In genomic region chr7:79506531-79507090, GRCm38 (mm10) we compare ENCODE assay signal across 11 mouse cellular contexts. TPM values are rescaled to one million over a fixed set of nuclear protein-coding genes. Genes with fewer than 3 reads are reported as not detected.
DNase-seq lines count a peak whose midpoint lies in the region; ATAC-seq and TF ChIP-seq lines count a peak whose summit lies in the region.
"Had no signal": no experiment of that assay in that cellular context is flagged by ENCODE, and none has a peak within 500 bp of the region (broad histone marks: within the 10 kb centered on the region; RNA-seq: fewer than 3 reads in every experiment).

No protein-coding gene starts in this region.

- no peaks in the 10 kb centered on the region for H3K9me3 ChIP-seq in E14TG2a.4 (ENCODE audit: low read length)
- no peaks in the 10 kb centered on the region for H3K9me3 ChIP-seq in hindbrain, embryonic 10.5 days
- no peaks in the 10 kb centered on the region for H3K9me3 ChIP-seq in midbrain, embryonic 13.5 days
- H3K9me3 ChIP-seq in liver, embryonic 11.5 days (ENCODE audit: control insufficient read depth, low read length): no peaks in the 10 kb centered on the region

- no peak for TF ChIP-seq EP300 in heart, adult 2 months (IDR thresholded peaks at IDR 0.05; ENCODE audit: insufficient read depth, low read depth, low read length)

- H3K4me1 ChIP-seq in E14TG2a.4 (replicated peaks; ENCODE audit: low read depth, low read length): peaks cover 63% of the 10 kb centered on the region
- peaks cover 12% of the 10 kb centered on the region; the same call in 1 of the 2 replicates for H3K4me1 ChIP-seq in cortical plate, adult 2 months (ENCODE audit: control insufficient read depth, insufficient read depth, low read length)
- H3K4me1 ChIP-seq in hindbrain, embryonic 10.5 days (replicated peaks): peaks cover 97% of the 10 kb centered on the region
- H3K4me1 ChIP-seq in midbrain, embryonic 13.5 days (replicated peaks): peaks cover 89% of the 10 kb centered on the region
- no peaks in the 10 kb centered on the region for H3K4me1 ChIP-seq in heart, adult 2 months (ENCODE audit: control insufficient read depth, insufficient read depth, low read length)
- H3K4me1 ChIP-seq in liver, embryonic 11.5 days (replicated peaks; ENCODE audit: control insufficient read depth, insufficient read depth, low read length): peaks cover 4% of the 10 kb centered on the region; the same call in 1 of the 2 replicates

- peaks cover 99% of the 10 kb centered on the region for H3K27me3 ChIP-seq in E14TG2a.4 (ENCODE audit: insufficient read depth, low read length)
- peaks cover 100% of the 10 kb centered on the region for H3K27me3 ChIP-seq in hindbrain, embryonic 10.5 days (ENCODE audit: insufficient read depth, poor library complexity, severe bottlenecking)
- peaks cover 51% of the 10 kb centered on the region for H3K27me3 ChIP-seq in midbrain, embryonic 13.5 days
- peaks cover 43% of the 10 kb centered on the region for H3K27me3 ChIP-seq in heart, adult 2 months (ENCODE audit: control insufficient read depth, insufficient read depth, low read length)
- peaks cover 100% of the 10 kb centered on the region for H3K27me3 ChIP-seq in liver, embryonic 11.5 days (replicated peaks; ENCODE audit: control insufficient read depth, insufficient read depth, low read length)

- H3K4me2 ChIP-seq in midbrain, embryonic 13.5 days (replicated peaks): peak overlapping the region; percentile 90
- no peak overlapping the region for H3K4me2 ChIP-seq in liver, embryonic 11.5 days

- no peak for TF ChIP-seq POLR2A in cortical plate, adult 2 months (IDR thresholded peaks at IDR 0.05; ENCODE audit: extremely low read depth, insufficient read depth, low read length)
- TF ChIP-seq POLR2A in heart, adult 2 months (IDR thresholded peaks at IDR 0.05; ENCODE audit: insufficient read depth, low read depth, low read length): no peak

- H3K27ac ChIP-seq in cortical plate, adult 2 months (ENCODE audit: insufficient read depth, low read length): 0 out of 2 replicates have a peak overlapping the region, but pooled peaks have one; percentile 38
- H3K27ac ChIP-seq in hindbrain, embryonic 10.5 days: peak overlapping the region; percentile 98
- peak overlapping the region; percentile 97 for H3K27ac ChIP-seq in midbrain, embryonic 13.5 days
- no peak overlapping the region for H3K27ac ChIP-seq in heart, adult 2 months
- no peak overlapping the region for H3K27ac ChIP-seq in liver, embryonic 11.5 days (ENCODE audit: low read depth, low read length)

- peak overlapping the region; percentile 99 for H3K9ac ChIP-seq in midbrain, embryonic 13.5 days (replicated peaks)
- H3K9ac ChIP-seq in heart, adult 2 months (ENCODE audit: low read depth, low read length): no peak overlapping the region
- H3K9ac ChIP-seq in liver, embryonic 11.5 days (ENCODE audit: low read depth, low read length): no peak overlapping the region

- ATAC-seq in midbrain, embryonic 13.5 days: no peak
- ATAC-seq in liver, embryonic 11.5 days (replicated peaks; ENCODE audit: low FRiP score): no peak

- WGBS in hindbrain, embryonic 10.5 days: 3% methylated on average over 6 of the region's 6 CpGs
- 3% methylated on average over 6 of the region's 6 CpGs for WGBS in midbrain, embryonic 13.5 days
- 10% methylated on average over 6 of the region's 6 CpGs for WGBS in heart, adult 2 months
- WGBS in liver, embryonic 11.5 days: 5% methylated on average over 6 of the region's 6 CpGs

- TF ChIP-seq CTCF in E14TG2a.4 (conservative IDR thresholded peaks at IDR 0.05; ENCODE audit: low read length): no peak
- no peak for TF ChIP-seq CTCF in cortical plate, adult 2 months (IDR thresholded peaks at IDR 0.05; ENCODE audit: extremely low read depth, insufficient read depth, low read length)
- TF ChIP-seq CTCF in heart, adult 2 months (IDR thresholded peaks at IDR 0.05): no peak

- intact Hi-C loops in heart, adult 2 months (cut with DNase I): no loop called here

- no peak for DNase-seq in hindbrain, embryonic 10.5 days (ENCODE audit: low spot score)
- DNase-seq in heart, adult 2 months: no peak
- DNase-seq in layer of hippocampus, postnatal 14 days (ENCODE audit: low spot score in 2 of 2): no peak
- DNase-seq in liver, embryonic 11.5 days (ENCODE audit: low spot score): no peak
- DNase-seq: adrenal gland, postnatal 14 days; kidney, postnatal 4 days; lung, adult 2 months; thymus, postnatal 36 days had no signal

- H3K36me3 ChIP-seq in E14TG2a.4 (ENCODE audit: insufficient read depth, low read length): no peaks in the 10 kb centered on the region
- H3K36me3 ChIP-seq in hindbrain, embryonic 10.5 days: peaks cover 70% of the 10 kb centered on the region
- peaks cover 19% of the 10 kb centered on the region for H3K36me3 ChIP-seq in midbrain, embryonic 13.5 days
- no peaks in the 10 kb centered on the region for H3K36me3 ChIP-seq in heart, adult 2 months (ENCODE audit: control insufficient read depth, insufficient read depth, low read length)
- no peaks in the 10 kb centered on the region for H3K36me3 ChIP-seq in liver, embryonic 11.5 days (ENCODE audit: control insufficient read depth, insufficient read depth, low read length)

- H3K79me2 ChIP-seq in heart, adult 2 months (replicated peaks; ENCODE audit: control insufficient read depth, insufficient read depth, low read length): no peaks in the 10 kb centered on the region

- peak overlapping the region; percentile 79 for H3K4me3 ChIP-seq in E14TG2a.4 (replicated peaks; ENCODE audit: low read length)
- H3K4me3 ChIP-seq in cortical plate, adult 2 months (ENCODE audit: insufficient read depth, low read length): peak overlapping the region; percentile 67
- H3K4me3 ChIP-seq in hindbrain, embryonic 10.5 days: peak overlapping the region; percentile 63
- H3K4me3 ChIP-seq in midbrain, embryonic 13.5 days (replicated peaks): peak overlapping the region; percentile 86
- H3K4me3 ChIP-seq in heart, adult 2 months: no peak overlapping the region
- H3K4me3 ChIP-seq in liver, embryonic 11.5 days (ENCODE audit: low read depth, low read length): no peak overlapping the region

RNA-seq across cellular contexts. Expression of gene Polg, which starts 40.4 kb away (rescaled TPM):
- polyA plus RNA-seq in cortical plate, adult 2 months (2012; rRNA removed): 80.9 and 87.1 TPM in 2 replicates
- polyA plus RNA-seq in hindbrain, embryonic 10.5 days (2016; fragmentation: Nextera tagmentation; extraction: Ambion mirVana): 38.5 and 43.0 TPM in 2 replicates
- polyA plus RNA-seq in midbrain, embryonic 13.5 days (2015; fragmentation: Nextera tagmentation; extraction: Ambion mirVana): 22.0 and 23.8 TPM in 2 replicates
- total RNA-seq in heart, adult 2 months (2021): 10 to 100 TPM; 53.0 to 66.5 TPM
- 40.5 and 59.0 TPM in 2 replicates for polyA plus RNA-seq in heart, adult 2 months (2012; rRNA removed)
- total RNA-seq in layer of hippocampus, postnatal 14 days (2021): 10 to 100 TPM; 84.1 to 90.7 TPM
- 39.8 and 41.1 TPM in 2 replicates for polyA plus RNA-seq in liver, embryonic 11.5 days (2014; fragmentation: Nextera tagmentation; extraction: Ambion mirVana)

Comparison
In these comparisons a context has a peak if more than half of its experiments do, and no peak if none do; other contexts are left out.
1. H3K4me3 ChIP-seq: peak in E14TG2a.4 (single experiment), cortical plate, adult 2 months (single experiment), hindbrain, embryonic 10.5 days (single experiment) and midbrain, embryonic 13.5 days (single experiment); none in heart, adult 2 months (single experiment) and liver, embryonic 11.5 days (single experiment).
2. H3K27ac ChIP-seq: peak in cortical plate, adult 2 months (single experiment), hindbrain, embryonic 10.5 days (single experiment) and midbrain, embryonic 13.5 days (single experiment); none in heart, adult 2 months (single experiment) and liver, embryonic 11.5 days (single experiment).